Mouse (Mus musculus): ENCODE results near the gene Tnfrsf21.

DNA sequence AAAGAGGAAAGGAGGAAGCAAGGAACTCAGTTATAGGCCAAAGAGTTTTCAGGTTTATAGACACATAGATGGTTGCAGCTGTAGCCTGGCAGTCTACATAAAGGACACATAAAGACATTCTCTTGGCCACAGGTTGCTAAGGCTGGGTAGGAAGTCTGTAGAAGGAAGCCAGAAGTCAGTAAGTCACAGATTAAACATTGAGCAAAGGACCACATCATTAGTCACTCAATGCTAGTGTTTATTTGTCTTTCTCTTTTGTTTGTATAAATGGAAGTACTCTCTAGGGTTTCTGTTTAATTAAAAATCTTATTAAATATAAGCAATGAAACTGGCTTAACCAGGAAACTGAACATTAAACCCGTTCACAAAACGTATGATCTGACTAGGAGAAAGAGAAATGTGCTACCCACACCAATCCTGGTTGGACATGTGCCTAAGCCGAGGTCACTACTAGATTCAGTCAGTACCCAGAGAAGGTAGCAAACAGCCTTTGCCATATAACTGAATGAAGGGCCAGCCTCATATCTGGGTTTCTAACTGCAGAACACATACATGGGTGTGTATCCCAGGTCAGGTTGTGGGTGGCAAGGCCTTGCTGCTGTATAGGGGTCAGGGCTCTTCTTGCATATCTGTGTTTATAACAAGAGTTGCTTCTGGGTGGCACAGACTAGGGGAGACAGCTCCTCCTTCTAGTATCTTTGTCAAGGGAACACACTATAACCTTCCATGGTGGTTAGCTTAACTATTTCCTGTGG lies 113.9 kb downstream of the Tnfrsf21 start:
- TF ChIP-seq CTCF (IDR thresholded peaks at IDR 0.05; ENCODE audit: low read depth) (no peak), EP300 (optimal IDR thresholded peaks at IDR 0.05) (no peak)

Measured in stomach, postnatal 0 days (tissue).